Mouse (Mus musculus) layer of hippocampus, adult 9-10 months (tissue): ENCODE data around the gene Ubb.
"Not testable (repeated sequence)": the region's sequence is repeated elsewhere in the genome, so short reads cannot be mapped to it uniquely, and the experiment has no call there.

Source experiments
- DNase-seq: peaks from one replicate; pipeline ENCODE4 v3.0.0; 2022; ENCODE audit warnings: low spot score

Ubb gene

DNA sequence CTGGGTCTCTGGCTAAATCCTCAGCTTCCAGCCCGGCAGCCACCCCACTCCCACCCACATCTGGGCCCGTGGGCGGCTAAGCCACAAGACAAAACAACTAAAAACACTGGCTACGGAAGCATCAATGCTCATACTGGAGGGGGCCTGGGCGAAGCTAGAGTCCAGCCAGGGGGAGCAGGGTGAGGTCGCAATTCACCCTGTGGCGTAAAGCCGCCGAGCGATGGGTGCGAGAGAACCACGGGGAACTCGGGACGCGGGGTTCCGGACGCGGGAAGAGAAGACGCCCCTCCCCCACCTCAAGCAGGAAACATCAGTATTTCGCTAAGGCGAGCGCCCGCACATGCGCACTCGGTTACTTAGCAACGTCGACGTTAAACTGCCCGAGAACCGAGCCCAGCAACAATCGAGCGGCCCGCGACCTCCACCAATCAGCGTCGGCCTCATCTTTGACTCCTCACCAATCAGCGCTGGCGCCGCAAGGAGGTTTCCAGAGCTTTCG, at the start of gene Ubb:
Gene Ubb (plus strand): TSS at position 445 of the 499 bp plus-strand sequence.
- peak; percentile 97 for DNase-seq

GRCm38 (mm10) chr11:62507683-62508082, 43.3 kb upstream of the Ubb start:
- no peak for DNase-seq

DNA sequence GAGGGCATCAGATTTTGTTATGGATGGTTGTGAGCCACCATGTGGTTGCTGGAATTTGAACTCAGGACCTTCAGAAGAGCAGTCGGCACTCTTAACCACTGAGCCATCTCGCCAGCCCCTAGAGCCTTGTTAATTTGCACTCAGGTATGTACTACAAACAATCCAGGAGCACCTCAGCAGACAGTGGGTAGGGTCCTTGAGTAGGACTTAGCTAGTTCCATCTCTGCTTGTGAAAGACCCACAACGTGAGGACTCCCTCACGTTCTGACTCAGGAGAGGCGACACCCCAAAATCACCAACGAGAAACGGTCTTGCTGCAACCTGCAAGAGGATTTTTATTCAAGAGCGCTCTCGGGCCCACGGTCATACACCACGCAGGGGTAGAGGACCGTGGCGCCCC, 42.6 kb upstream of the Ubb start:
- DNase-seq = not testable (repeated sequence)

- DNase-seq = not testable (repeated sequence)
Measured at GRCm38 (mm10) chr11:62508816-62509215, 42.2 kb upstream of the Ubb start.

DNA sequence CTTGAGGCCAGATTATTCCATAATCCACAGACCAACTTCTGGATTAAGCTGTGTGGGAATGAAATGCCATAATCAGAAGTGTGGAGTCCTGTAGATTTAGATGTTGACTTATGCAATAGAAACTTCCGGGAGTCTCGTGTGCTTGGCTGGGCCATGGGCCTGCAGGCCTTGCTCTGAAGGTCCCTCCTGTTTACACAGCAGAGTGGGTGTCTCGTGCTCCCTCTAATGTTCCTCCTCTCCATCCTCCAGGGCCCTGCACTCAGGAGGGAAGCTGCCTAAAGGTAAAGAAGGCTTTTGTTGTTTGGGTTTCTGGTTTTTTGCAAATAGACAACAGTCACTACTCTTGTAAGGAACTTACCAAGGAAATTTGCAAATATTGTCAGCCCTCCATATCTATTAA, 41.4 kb upstream of the Ubb start:
- DNase-seq = no peak

GRCm38 (mm10) chr11:62510956-62511355, 40.0 kb upstream of the Ubb start:
- no peak for DNase-seq

DNA sequence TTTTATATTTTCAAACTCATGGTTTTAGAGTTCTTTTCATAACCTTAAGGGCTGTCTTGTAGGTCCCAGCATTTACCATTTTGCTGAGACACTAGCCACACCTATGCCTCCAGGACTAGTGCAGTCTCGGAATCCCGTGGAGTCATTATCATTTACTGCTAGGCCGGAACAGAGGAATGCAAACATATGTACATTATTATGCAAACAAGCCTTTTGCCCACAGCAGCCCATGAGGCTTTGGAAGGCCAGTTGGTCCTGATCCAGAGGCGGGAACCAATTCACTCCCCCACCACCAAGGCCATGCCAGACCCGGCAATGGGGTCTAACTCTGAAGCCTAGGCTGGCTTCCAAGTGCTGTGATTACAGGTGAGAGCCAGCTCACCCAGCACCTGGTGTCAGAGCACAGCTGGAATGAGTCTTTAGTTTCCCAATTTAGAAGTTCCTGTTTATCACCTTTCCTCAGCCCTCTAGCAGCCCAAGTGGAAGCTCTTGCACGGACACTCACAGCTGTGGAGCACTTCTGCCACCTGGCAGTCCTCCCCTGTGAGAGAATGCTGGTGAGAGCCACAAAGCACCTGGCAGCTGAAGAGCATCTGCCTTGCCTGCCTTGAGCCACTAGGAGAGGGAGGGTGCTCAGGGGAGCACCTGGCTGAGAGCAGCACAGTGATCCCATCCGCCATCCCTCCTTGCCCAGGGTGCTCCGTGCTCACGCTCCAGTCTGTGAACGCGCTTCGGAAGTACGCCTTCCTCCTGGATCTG, 39.3 kb upstream of the Ubb start:
- no peak for DNase-seq

GRCm38 (mm10) chr11:62512529-62513080, 38.4 kb upstream of the Ubb start:
- DNase-seq = no peak

DNA sequence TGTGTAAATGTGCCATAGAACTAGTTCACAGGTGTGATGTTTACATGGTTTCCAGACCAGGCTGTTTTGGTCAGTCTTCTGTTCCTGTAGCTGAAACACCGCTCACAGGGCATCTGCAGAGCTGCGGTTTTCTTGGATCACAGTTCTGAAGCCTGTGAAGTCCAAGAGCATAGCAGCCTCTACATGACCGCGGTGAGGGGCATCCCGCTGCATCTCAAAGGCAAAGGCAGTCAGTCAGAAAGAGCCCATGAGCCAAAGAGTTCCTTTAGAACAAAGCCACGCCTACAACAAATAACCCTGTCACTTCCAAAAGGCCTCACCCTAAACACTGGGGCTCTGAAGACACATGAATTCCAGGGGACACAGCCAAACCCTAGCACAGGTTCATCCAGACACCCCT, 37.7 kb upstream of the Ubb start:
- no peak for DNase-seq

- DNase-seq = no peak
Measured at GRCm38 (mm10) chr11:62518991-62519390, 32.0 kb upstream of the Ubb start.

GRCm38 (mm10) chr11:62522283-62522682, 28.7 kb upstream of the Ubb start:
- no peak for DNase-seq

DNA sequence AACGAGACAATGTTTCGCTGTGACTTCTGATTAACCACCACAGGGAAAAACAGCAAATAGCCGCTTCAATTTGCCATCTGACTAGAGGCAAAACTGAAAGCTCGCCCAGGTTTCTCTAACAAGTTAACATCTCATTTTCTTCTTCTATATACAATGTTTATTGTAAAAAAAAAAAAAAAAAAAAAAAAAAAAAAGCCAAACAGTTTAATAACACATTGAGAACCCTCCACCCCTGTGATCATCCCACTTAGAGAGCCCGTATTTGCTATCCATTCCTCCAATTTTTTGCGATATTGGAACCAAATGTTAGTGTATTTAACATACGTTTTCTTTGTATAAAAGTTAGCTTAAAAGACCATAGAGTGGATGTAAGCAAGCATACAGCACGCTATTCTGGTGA, 13.9 kb upstream of the Ubb start:
- DNase-seq = no peak

- DNase-seq = no peak
Measured at GRCm38 (mm10) chr11:62537590-62537989, 13.4 kb upstream of the Ubb start.

GRCm38 (mm10) chr11:62538321-62539088, 12.5 kb upstream of the Ubb start:
- no peak for DNase-seq

GRCm38 (mm10) chr11:62539089-62539890, 11.7 kb upstream of the Ubb start, which contains the start of gene Cenpv:
Gene Cenpv (minus strand): TSS chr11:62539261.
- DNase-seq = peak; percentile 29

DNA sequence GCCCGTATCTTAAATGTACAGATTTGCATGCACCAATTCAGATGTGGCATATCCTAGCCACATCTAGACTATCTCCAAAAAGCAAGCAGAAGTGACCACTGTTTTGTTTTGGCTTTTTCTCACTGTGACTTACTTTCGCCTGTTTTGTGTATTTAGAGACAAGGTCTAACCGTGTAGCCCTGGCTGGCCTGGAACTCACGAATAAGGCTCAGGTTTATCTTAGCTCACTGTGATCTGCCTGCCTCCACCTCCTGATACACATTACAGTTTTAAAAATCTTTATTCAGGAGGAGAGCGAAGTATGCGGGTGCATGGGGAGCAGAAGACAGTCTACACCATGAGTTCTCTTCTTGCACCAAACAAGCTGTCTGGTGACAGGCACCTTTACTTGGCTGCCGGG, 10.8 kb upstream of the Ubb start:
- no peak for DNase-seq

GRCm38 (mm10) chr11:62540969-62541368, 10.0 kb upstream of the Ubb start:
- no peak for DNase-seq

DNA sequence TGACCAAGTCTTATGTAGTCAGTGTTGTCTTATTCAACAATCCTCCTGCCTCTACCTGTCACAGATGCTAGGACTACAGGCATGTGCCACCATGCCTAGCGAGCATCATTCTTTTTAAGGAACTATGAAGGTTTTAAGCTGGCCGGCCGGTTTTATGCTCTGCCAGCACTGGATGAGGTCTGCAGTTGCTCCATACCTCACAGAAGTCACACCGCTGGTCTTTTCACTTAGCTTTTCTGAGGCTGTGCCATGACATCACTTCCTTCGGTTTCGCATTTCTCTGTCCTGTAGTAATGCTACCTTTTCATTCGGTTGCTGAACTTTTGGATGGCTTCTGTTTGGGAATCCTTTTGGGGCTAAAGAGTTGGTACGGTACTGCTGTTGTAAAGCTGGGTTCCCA, 9.4 kb upstream of the Ubb start:
- DNase-seq = no peak

DNA sequence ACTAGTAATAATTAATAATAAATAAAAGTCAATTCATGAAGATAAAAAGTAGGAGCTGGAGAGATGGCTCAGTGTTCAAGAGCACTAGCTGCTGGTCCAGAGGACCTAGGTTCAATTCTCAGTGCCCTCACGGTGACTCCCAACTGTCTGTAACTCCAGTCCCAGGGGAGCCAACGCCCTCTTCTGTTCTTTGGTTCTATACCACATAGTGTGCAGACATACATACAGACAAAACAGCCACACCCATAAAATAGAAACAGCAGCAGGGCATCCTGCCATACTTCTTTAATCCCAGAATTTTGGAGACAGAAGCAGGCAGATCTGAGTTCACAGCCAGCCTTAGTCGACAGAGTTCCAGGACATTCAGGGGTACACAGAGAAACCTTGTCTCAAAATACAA, 7.0 kb upstream of the Ubb start:
- DNase-seq = no peak

- DNase-seq = peak; percentile 47
Measured at GRCm38 (mm10) chr11:62549782-62550181, 1.2 kb upstream of the Ubb start.

DNA sequence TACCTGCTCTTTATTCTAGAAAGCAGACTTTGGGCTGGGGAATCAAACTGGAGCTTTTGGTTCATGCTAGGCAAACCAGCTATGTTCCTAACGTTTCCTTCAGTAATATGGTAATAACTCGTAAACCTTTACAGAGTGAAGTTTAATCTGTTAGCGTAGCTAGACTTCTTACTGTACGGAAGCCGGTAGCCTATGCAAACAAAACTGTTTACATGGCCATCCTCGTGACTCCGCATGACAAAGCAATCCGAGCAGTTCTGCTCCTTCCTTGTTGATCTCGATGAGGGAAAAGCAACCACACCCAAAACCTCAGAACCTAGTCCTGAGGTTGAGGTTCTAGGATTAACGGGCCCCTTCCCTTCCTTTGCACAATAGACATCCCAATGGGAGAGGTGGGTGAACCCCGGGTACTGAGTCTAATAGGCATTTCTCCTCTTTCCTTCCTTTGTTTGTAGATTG, 715 bp upstream of the Ubb start:
- DNase-seq = peak; percentile 54
